Mouse (Mus musculus) forebrain, embryonic 14.5 days (tissue): Measurements from ENCODE around the gene Tns2. TPM values are rescaled to one million over a fixed set of nuclear protein-coding genes. Genes with fewer than 3 reads are reported as not detected.

Experiments
- ATAC-seq: fragments of 200-750 bp; cut with Nextera tagmentation; 2 replicates; pipeline ENCODE4 v1.8.0; 2017; ENCODE audit warnings: mild to moderate bottlenecking, moderate library complexity
- DNase-seq: peaks from one replicate; pipeline ENCODE4 v3.0.0-alpha.2; 2015; ENCODE audit warnings: low spot score
- H3K27ac ChIP-seq: fragments of 300-500 bp; sonication (generic); 2 replicates; pipeline ENCODE4 v1.5.1; 2014; ENCODE audit warnings: low read depth, mild to moderate bottlenecking, control low read depth, low read length, moderate library complexity
- H3K27me3 ChIP-seq: fragments of 300-500 bp; sonication (generic); replicated peaks from 2 replicates; pipeline ENCODE4 v1.6.1; 2014; ENCODE audit warnings: low read length, control low read depth, mixed read lengths; ENCODE audit not compliant: control insufficient read depth, insufficient read depth
- H3K36me3 ChIP-seq: fragments of 300-500 bp; sonication (generic); 2 replicates; pipeline ENCODE4 v1.6.1; 2014; ENCODE audit warnings: low read length, control low read depth; ENCODE audit not compliant: control insufficient read depth, insufficient read depth
- H3K4me1 ChIP-seq: fragments of 300-500 bp; sonication (generic); 2 replicates; pipeline ENCODE4 v1.6.1; 2014; ENCODE audit warnings: antibody characterized with exemption, low read length, control low read depth; ENCODE audit not compliant: control insufficient read depth, insufficient read depth
- H3K4me2 ChIP-seq: fragments of 300-500 bp; sonication (generic); 2 replicates; pipeline ENCODE4 v1.6.1; 2014; ENCODE audit warnings: mild to moderate bottlenecking, control low read depth, low read length
- H3K4me3 ChIP-seq: fragments of 300-500 bp; sonication (generic); 2 replicates; pipeline ENCODE4 v1.5.1; 2014; ENCODE audit warnings: low read depth, low read length, control low read depth
- H3K9ac ChIP-seq: fragments of 300-500 bp; sonication (generic); 2 replicates; pipeline ENCODE4 v1.6.1; 2014; ENCODE audit warnings: mild to moderate bottlenecking, low read length, control low read depth, moderate library complexity
- H3K9me3 ChIP-seq: fragments of 300-500 bp; sonication (generic); replicated peaks from 2 replicates; pipeline ENCODE4 v1.6.1; 2016; ENCODE audit warnings: low read length, control low read depth, mixed read lengths; ENCODE audit not compliant: control insufficient read depth
- WGBS: fragments of 180-500 bp; shearing (Covaris S2); extraction: QIAGEN DNeasy Blood & Tissue Kit; methylation state at CpG from one replicate; pipeline ENCODE4 v1.1.7; 2014; 5-methylcytosine and 5-hydroxymethylcytosine counted together
- polyA plus RNA-seq: library from polyadenylated mRNA; unstranded; fragments of >200 nt; fragmentation: Nextera tagmentation; extraction: Ambion mirVana; gene quantifications from 2 replicates; pipeline ENCODE4 v1.2.1, GENCODE M21; 2014

Gene Tns2
- polyA plus RNA-seq, 1 experiment from 2014 or later = 5.5 TPM

DNA sequence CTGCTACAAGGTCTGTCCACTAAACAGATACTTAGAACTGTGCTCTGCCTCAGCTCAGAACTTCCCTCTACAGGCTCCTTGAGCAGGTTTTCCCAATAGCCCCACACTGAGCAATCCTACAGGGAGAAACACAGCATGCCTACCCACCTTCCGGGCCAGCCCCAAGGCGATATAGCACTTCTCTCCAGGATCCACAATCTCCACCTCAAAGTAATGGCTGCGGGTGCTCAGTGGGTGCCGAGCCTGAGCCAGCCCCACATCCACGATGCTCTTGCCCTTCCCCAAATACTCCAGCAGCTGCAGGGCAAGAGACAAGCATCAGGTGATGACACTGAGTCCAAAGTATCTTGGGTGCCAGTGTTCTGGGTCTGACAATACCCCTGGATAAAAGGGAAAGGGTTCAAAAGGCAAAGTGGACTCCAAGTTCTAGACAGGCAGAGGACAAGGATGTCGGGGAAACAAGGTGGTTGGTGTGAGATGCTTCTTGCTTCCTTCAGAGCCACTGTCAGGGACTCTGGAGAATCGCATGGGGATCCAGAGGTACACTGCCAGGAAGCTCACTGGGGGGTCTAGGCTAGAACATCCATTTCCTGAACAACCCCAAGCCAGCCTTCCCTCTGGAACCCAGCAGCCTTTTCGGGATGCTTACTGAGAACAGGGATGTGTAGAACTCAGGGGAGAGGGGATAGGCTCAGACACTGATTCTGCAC, 19.1 kb downstream of the Tns2 start:
- Histone ChIP-seq H3K4me3 (no peak overlapping the region), H3K4me2 (no peak overlapping the region), H3K9ac (no peak overlapping the region), H3K9me3 (no peaks in the 10 kb centered on the region), H3K36me3 (peaks cover 79% of the 10 kb centered on the region), H3K4me1 (peaks cover 7% of the 10 kb centered on the region), H3K27ac (0 out of 2 replicates have a peak overlapping the region, but pooled peaks have one; percentile 9), H3K27me3 (no peaks in the 10 kb centered on the region)
- ATAC-seq (no peak), DNase-seq (no peak)
- WGBS = 84% methylated on average over 8 of the region's 8 CpGs

DNA sequence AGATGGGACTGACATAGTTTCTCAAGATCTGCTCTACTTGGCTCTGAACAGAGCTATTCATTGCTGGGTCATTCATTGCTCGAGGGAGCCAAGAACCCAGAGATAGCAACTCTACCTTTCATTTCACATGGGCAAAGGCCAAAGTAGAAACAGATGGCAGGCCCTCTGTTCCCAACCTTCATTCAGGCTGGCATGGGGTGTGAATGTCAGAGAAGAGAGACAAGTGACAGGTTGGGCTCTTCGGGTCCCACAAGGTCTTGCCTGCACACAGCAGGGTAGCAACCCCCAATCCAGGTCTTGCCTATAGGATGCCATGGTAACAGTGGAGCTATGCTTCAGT, 19.6 kb downstream of the Tns2 start:
- 0 out of 2 replicates have a peak overlapping the region, but pooled peaks have one; percentile 9 for H3K27ac ChIP-seq
- DNase-seq = no peak
- H3K9ac ChIP-seq = no peak overlapping the region
- H3K36me3 ChIP-seq = peaks cover 84% of the 10 kb centered on the region
- no peaks in the 10 kb centered on the region for H3K9me3 ChIP-seq
- 63% methylated on average over 2 of the region's 2 CpGs for WGBS
- no peak for ATAC-seq
- no peaks in the 10 kb centered on the region for H3K27me3 ChIP-seq
- peaks cover 7% of the 10 kb centered on the region for H3K4me1 ChIP-seq
- H3K4me2 ChIP-seq = no peak overlapping the region
- H3K4me3 ChIP-seq = no peak overlapping the region

DNA sequence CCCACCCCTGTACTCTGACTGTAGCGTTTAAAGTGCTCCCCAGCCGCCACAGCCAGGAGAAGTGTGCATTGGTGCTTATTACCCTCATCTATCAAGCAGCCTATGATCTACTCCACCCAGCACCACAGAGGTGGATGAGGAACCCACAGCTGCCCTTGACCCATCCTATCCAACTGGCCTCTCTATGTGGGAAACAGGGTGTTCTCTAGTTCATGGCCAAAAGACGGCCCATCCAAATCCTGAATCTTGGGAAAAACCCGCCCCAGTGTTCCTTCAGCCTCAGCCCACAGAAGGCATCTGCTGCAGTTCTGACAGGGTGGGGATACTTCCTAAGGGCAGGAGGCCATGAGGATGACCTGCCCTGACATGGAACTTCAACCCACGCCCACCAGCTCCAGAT, 20.3 kb downstream of the Tns2 start:
- Histone ChIP-seq H3K27ac (no peak overlapping the region), H3K4me2 (no peak overlapping the region), H3K27me3 (no peaks in the 10 kb centered on the region), H3K4me1 (peaks cover 7% of the 10 kb centered on the region), H3K36me3 (peaks cover 85% of the 10 kb centered on the region), H3K9ac (no peak overlapping the region), H3K4me3 (no peak overlapping the region), H3K9me3 (no peaks in the 10 kb centered on the region)
- no peak for DNase-seq
- WGBS = 89% methylated on average over 5 of the region's 5 CpGs
- no peak for ATAC-seq

DNA sequence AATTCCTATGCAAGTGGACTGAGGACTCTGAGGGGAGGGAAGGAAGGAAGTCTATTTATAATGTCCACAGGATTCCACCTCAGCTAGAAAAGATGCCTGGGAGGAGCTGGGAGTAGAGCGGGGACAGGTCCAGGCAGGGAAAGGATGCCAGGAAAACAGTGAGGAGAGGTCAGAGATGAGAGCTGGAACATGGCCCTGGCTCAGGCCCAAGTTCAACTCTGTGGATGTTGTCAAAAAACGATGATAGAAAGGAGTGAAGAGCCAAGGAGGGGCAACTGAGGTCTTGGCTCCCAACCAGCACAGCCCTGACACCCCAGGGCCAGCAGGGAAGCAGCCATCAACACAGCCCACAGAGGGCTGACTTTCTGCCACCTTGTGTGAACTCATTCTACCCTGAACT, 26.1 kb downstream of the Tns2 start:
- 82% methylated on average over 2 of the region's 2 CpGs for WGBS
- no peaks in the 10 kb centered on the region for H3K27me3 ChIP-seq
- H3K9me3 ChIP-seq = no peaks in the 10 kb centered on the region
- no peaks in the 10 kb centered on the region for H3K4me1 ChIP-seq
- ATAC-seq = no peak
- H3K4me3 ChIP-seq = no peak overlapping the region
- H3K27ac ChIP-seq = no peak overlapping the region
- H3K4me2 ChIP-seq = no peak overlapping the region
- no peak for DNase-seq
- peaks cover 83% of the 10 kb centered on the region for H3K36me3 ChIP-seq
- H3K9ac ChIP-seq = no peak overlapping the region

DNA sequence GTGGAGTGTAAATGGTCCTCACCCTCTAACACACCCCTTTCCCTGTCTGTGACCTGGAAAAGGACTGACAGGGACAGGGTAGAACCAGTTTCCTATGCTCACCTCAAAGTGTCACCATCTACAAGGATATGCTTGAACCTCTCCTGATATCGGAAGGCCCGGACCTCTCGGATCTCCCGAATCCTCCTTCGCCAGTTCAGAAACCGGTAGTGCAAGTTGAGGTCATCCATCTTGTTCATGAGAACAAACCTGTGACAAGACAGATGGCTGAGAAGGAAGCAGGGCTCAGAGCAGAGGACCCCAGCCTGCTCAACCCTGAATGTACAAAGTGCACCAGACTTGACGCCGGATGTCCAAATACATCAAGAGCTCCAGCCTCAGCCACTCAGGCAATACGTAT, 33.1 kb downstream of the Tns2 start:
- WGBS = 95% methylated on average over 9 of the region's 9 CpGs
- Histone ChIP-seq H3K27ac (no peak overlapping the region), H3K27me3 (no peaks in the 10 kb centered on the region), H3K4me1 (peaks cover 13% of the 10 kb centered on the region), H3K9me3 (no peaks in the 10 kb centered on the region), H3K36me3 (peaks cover 50% of the 10 kb centered on the region), H3K4me2 (no peak overlapping the region), H3K9ac (no peak overlapping the region), H3K4me3 (no peak overlapping the region)
- no peak for ATAC-seq
- DNase-seq = no peak

DNA sequence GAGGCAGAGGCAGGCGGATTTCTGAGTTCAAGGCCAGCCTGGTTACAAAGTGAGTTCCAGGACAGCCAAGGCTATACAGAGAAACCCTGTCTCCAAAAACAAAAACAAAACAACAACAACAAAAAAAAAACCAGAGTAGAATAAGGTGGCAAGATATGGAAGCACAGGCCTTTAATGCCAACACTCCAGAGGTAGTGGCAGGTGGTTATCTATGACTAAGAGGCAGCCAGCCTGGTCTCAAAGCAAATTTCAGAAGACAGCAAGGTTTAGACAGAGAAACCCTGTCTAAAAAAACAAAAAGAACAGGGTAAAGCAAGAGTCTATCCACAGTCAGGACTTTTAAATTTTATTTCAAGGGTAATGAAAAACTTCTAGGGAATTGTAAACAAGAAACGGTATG, 34.5 kb downstream of the Tns2 start:
- Histone ChIP-seq H3K27me3 (no peaks in the 10 kb centered on the region), H3K27ac (no peak overlapping the region), H3K36me3 (peaks cover 37% of the 10 kb centered on the region), H3K4me2 (peak overlapping the region; percentile 77), H3K4me3 (peak overlapping the region; percentile 77; the same call in 1 of the 2 replicates), H3K9me3 (no peaks in the 10 kb centered on the region), H3K9ac (peak overlapping the region; percentile 90; the same call in 1 of the 2 replicates), H3K4me1 (peaks cover 13% of the 10 kb centered on the region)
- DNase-seq = no peak
- ATAC-seq = no peak
- WGBS = 94% methylated on average over 2 of the region's 2 CpGs

DNA sequence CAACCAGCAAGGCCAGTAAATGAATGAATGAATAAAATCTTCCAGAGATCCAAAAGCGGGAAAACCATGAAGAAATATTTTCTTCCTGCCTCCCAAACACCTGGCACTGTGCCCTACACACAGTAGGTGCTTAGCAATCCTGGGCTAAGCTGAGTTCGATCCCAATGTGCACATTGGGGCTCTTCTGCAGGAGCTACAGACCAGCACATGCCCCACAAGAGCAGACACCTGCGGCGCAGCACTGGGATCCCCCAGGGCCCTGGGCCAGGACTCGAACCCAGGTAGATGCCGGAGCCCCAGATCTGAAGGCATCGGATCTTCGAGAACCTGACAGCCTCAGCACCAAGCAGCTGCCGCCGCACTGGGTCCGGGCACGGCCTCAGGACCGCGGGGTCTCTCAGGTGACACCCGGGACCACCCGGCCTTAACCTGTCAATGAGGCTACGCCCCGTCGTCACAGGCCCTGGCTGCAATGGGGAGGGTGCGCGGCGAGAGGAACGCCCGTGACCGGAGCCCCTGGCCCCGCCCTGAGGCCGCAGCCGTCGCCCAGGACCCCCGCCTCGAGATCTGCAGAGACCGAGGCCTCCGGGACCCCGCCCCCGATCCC, 35.4 kb downstream of the Tns2 start:
- WGBS = 3% methylated on average over 33 of the region's 35 CpGs
- peak; percentile 69 for ATAC-seq
- Histone ChIP-seq H3K9ac (peak overlapping the region; percentile 90), H3K27ac (peak overlapping the region; percentile 75), H3K27me3 (no peaks in the 10 kb centered on the region), H3K36me3 (peaks cover 28% of the 10 kb centered on the region), H3K9me3 (no peaks in the 10 kb centered on the region), H3K4me1 (peaks cover 13% of the 10 kb centered on the region), H3K4me3 (peak overlapping the region; percentile 77), H3K4me2 (peak overlapping the region; percentile 77)
- DNase-seq = peak; percentile 37

DNA sequence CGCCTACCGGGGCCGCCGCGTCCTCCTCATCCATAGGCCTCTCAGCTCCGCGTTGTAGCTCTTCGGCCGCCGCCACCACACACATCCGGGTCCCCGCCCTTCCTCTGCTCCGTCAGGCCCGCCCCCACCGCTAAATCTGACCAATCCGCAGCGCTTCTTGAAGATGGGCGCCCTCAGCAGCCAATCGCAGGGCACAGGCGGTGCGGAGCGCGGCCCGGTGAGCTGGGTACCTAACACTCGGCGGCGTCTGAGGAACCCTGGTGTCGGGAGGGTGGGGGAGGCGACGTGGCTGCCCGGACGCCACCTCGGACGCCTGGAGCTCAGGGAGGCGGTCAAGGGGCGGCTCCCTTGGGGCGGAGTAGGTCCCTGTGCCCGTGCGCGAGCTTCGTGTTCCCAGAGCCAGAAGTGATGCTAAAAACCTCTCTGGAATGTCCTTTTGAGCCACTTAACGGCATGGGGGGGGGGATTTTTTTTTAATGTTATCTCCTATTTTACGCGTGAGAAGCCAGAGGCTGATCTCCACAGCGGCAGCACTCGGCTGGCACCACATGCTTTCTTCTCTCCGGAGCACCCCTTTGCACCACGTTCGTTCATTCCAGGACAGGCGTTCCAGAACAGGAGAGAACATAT, 36.0 kb downstream of the Tns2 start, which contains the start of gene Spryd3:
Gene Spryd3 (minus strand): TSS at position 106 of the 630 bp plus-strand sequence.
- Histone ChIP-seq H3K4me3 (peak within 1 kb of the TSS; percentile 77), H3K36me3 (peaks cover 22% of the 10 kb centered on the region), H3K9ac (peak within 1 kb of the TSS; percentile 90), H3K4me1 (peaks cover 13% of the 10 kb centered on the region), H3K27me3 (no peaks in the 10 kb centered on the region), H3K27ac (peak within 1 kb of the TSS; percentile 75), H3K4me2 (peak within 1 kb of the TSS; percentile 79), H3K9me3 (no peaks in the 10 kb centered on the region)
- ATAC-seq (peak; percentile 100), DNase-seq (peak; percentile 97)
- WGBS = 1% methylated on average over 50 of the region's 50 CpGs

DNA sequence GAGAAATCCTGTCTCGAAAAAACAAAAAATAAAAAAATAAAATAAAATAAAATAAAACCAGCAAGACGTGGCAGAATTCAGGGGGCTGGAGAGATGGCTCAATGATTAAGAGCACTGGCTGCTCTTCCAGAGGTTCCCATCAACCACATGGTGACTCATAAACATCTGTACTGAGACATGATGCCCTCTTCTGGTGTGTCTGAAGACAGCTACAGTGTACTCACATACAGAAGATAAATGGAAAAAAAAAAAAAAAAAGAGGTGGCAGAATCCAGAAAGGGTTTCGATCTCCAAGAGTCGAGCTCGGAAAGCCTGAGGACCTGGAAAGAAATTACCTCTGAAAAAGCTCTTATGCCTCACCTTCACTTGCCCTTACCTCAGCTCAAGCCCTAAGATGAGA, 40.9 kb downstream of the Tns2 start:
- Histone ChIP-seq H3K36me3 (no peaks in the 10 kb centered on the region), H3K4me2 (no peak overlapping the region), H3K27me3 (peaks cover 25% of the 10 kb centered on the region), H3K9me3 (no peaks in the 10 kb centered on the region), H3K4me3 (no peak overlapping the region), H3K27ac (no peak overlapping the region), H3K9ac (no peak overlapping the region), H3K4me1 (peaks cover 7% of the 10 kb centered on the region)
- DNase-seq (no peak), ATAC-seq (no peak)
- 91% methylated on average over 5 of the region's 5 CpGs for WGBS
